Mouse (Mus musculus) brain, embryonic 14.5 days (tissue): ENCODE results near the gene Olfr773.

Experiments used
- CTCF ChIP-seq: fragments of 200-500 bp; IDR thresholded peaks from 2 replicates; pipeline ENCODE4 v1.5.1; 2012; ENCODE audit warnings: inconsistent platforms, mild to moderate bottlenecking, moderate library complexity, borderline replicate concordance; ENCODE audit not compliant: insufficient read depth, insufficient read length; ENCODE audit errors: extremely low read depth
- POLR2A ChIP-seq: fragments of 200-500 bp; IDR thresholded peaks from 2 replicates; pipeline ENCODE4 v1.6.1; 2012; ENCODE audit warnings: mild to moderate bottlenecking, inconsistent platforms, borderline replicate concordance; ENCODE audit not compliant: poor library complexity, insufficient read depth, insufficient read length, severe bottlenecking; ENCODE audit errors: extremely low read depth

DNA sequence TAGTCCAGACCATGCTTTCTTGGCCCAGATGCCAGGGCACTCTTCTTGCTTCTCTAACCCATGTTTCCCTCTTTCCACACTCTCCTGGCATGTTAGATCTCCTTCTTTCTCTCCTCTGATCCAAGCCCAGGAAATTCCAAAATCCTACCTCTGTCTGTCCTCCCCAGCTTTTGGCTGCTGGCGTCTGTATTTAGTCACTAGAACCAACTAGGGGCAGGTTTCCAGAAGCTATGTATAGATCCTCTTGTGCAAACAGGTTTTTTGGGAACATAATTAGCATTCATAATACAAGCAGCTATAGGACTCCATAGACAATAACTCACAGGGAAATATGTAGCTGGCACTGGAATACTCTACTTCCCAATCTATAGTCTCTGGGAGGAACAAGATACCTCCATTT lies 43.5 kb upstream of the Olfr773 start:
- no peak for TF ChIP-seq CTCF
- TF ChIP-seq POLR2A, result no peak
